Mouse (Mus musculus): ENCODE data around the gene Pom121l2. TPM values are rescaled to one million over a fixed set of nuclear protein-coding genes. Genes with fewer than 3 reads are reported as not detected.

The Pom121l2 gene
- total RNA-seq, 1 experiment: 0.31 TPM

DNA sequence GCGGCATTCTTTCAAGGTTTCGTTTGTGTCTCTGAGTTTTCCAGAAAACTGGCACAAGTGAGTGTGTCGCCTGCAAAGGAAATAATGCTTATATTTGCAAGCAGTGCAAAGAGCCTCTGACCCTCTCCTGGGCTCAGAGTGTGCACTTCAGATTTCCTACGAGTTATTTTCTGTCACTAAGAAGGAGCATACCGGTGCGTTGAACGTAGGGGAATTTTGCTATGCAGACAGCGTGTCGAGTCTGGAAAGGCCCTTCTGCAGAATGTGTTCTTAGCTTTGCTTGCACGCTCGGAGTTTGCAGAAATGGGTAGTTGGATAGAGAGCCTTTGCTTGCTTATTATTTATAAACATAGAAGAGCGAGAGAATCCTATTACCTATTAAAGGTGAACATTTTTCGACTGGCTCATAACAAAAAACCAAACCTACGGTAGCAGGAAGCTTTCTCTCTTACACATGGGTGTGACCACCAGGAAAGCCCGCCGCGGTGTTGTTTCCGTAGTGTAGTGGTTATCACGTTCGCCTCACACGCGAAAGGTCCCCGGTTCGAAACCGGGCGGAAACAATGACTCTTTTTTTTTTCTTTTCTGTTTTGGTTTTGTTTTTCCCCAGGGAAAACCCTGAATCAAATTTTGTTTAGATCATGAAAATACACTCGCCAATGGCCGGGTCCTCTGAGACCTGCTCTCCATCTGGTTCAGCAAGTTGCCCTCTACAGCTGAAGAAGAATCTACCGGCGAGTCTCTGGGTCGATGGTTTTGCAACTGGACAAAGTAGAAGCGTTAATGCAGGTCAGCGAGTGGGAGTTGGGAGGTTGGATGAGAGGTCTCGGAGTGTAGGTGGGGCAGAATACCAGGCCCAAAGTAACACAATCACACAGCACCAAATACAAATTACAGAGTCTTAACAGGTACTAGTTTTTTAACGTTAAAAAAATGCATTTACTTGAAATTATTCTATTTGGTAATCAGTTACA is 45.4 kb downstream of the Pom121l2 start:
- H3K4me1 ChIP-seq (ENCODE audit: control insufficient read depth in 2 of 2, insufficient read depth in 2 of 2, low read length in 2 of 2, poor library complexity in 1 of 2): peaks cover 0 to 7% of the 10 kb centered on the region in 2 experiments; a peak in 2 of 4 replicates
- in situ Hi-C loops (cut with MboI; ENCODE audit: low sequenced_read_pairs in 2 of 2, unreplicated experiment in 2 of 2): loop anchor here (10.0 to 25.0 kb wide), 7 partner anchors 92 to 1736 kb away; partner anchors contain the start of genes Abt1 (in 1 of the 2), Hist1h1a (in 1 of the 2), Hist1h1d (in 1 of the 2) and Hist1h1t (in 1 of the 2)
- no peak for DNase-seq (ENCODE audit: low read depth, low spot score)
- H3K36me3 ChIP-seq (ENCODE audit: control insufficient read depth, insufficient read depth, low read length, poor library complexity, severe bottlenecking): no peaks in the 10 kb centered on the region
- TF ChIP-seq ZNF384 (IDR thresholded peaks at IDR 0.05; ENCODE audit: low read depth, low read length) (peak; percentile 98), ZC3H11A (IDR thresholded peaks at IDR 0.05; ENCODE audit: borderline replicate concordance, low read depth, low read length) (0 out of 2 replicates have a peak, but pooled peaks have one; percentile 14), HCFC1 (IDR thresholded peaks at IDR 0.05; ENCODE audit: borderline replicate concordance, insufficient read depth, low read length) (peak; percentile 41; the same call in 1 of the 2 replicates), MAFK (IDR thresholded peaks at IDR 0.05; ENCODE audit: insufficient read depth, low read depth, low read length) (peak; percentile 80), CHD2 (IDR thresholded peaks at IDR 0.05; ENCODE audit: low read depth, low read length) (no peak)
- H3K4me3 ChIP-seq (ENCODE audit: insufficient read depth in 1 of 2, low read depth in 1 of 2, low read length in 2 of 2, poor library complexity in 1 of 2, severe bottlenecking in 1 of 2): peak overlapping the region; percentile 72 to 78
- H3K9me3 ChIP-seq (ENCODE audit: control insufficient read depth, insufficient read depth, low read depth, low read length): no peaks in the 10 kb centered on the region
- peak overlapping the region; percentile 86 for H3K9ac ChIP-seq (ENCODE audit: insufficient read depth, low read depth, low read length, poor library complexity, severe bottlenecking)
- H3K27ac ChIP-seq (ENCODE audit: insufficient read depth, low read depth, low read length, poor library complexity, severe bottlenecking): no peak overlapping the region

DNA sequence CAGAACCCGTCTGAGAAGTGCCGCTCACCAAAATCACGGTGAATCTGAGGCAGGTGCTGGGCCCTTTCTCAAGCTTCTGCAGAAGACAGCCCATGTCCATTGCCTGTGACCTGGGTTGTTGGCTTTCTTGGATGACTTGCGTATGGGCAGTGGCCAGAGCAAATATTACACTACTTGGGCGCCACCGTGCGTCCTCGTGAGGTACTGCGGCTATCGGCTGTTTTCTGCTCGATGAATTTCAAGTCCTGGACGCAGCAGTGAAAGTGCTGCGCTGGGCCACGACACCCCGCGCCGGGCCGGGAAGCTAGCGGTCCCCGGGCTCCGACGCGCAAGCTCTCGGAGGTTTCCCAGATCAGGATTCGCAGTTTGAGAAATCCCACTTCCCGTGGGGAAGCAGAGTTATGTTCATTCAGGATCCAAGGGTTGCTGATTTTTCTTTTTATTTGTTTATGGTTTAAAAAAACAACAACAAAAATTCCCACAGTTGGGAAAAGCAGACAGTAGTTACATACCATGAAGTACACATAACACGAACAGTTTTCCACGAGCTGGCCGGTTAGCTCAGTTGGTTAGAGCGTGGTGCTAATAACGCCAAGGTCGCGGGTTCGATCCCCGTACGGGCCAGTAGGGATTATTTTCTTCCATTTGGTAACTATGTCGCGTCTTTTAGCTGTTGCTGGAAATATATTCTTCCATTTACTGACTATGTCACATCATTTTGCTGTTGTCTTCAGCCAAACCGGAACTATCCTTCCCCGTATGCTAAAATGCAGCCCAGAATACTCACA is 47.9 kb downstream of the Pom121l2 start:
- Histone ChIP-seq H3K4me3 (ENCODE audit: insufficient read depth in 1 of 2, low read depth in 1 of 2, low read length in 2 of 2, poor library complexity in 1 of 2, severe bottlenecking in 1 of 2) (peak overlapping the region; percentile 72 to 83), H3K4me1 (ENCODE audit: control insufficient read depth in 2 of 2, insufficient read depth in 2 of 2, low read length in 2 of 2, poor library complexity in 1 of 2) (peaks cover 0 to 15% of the 10 kb centered on the region in 2 experiments; a peak in 2 of 4 replicates), H3K9me3 (ENCODE audit: control insufficient read depth, insufficient read depth, low read depth, low read length) (no peaks in the 10 kb centered on the region), H3K36me3 (ENCODE audit: control insufficient read depth, insufficient read depth, low read length, poor library complexity, severe bottlenecking) (no peaks in the 10 kb centered on the region), H3K27ac (ENCODE audit: insufficient read depth, low read depth, low read length, poor library complexity, severe bottlenecking) (peak overlapping the region; percentile 55; the same call in 1 of the 2 replicates), H3K9ac (ENCODE audit: insufficient read depth, low read depth, low read length, poor library complexity, severe bottlenecking) (peak overlapping the region; percentile 87)
- DNase-seq (ENCODE audit: low read depth, low spot score): no peak
- in situ Hi-C loops (cut with MboI; ENCODE audit: low sequenced_read_pairs in 2 of 2, unreplicated experiment in 2 of 2): loop anchor here (10.0 to 25.0 kb wide), 7 partner anchors 94 to 1733 kb away; partner anchors contain the start of genes Abt1 (in 1 of the 2), Hist1h1a (in 1 of the 2), Hist1h1d (in 1 of the 2) and Hist1h1t (in 1 of the 2)
- 0 out of 2 replicates have a peak, but pooled peaks have one; percentile 6 for TF ChIP-seq ZNF384 (IDR thresholded peaks at IDR 0.05; ENCODE audit: low read depth, low read length)
- TF ChIP-seq HCFC1 (IDR thresholded peaks at IDR 0.05; ENCODE audit: borderline replicate concordance, insufficient read depth, low read length): no peak
- TF ChIP-seq MAFK (IDR thresholded peaks at IDR 0.05; ENCODE audit: insufficient read depth, low read depth, low read length): peak; percentile 91
- TF ChIP-seq CHD2 (IDR thresholded peaks at IDR 0.05; ENCODE audit: low read depth, low read length): no peak
- peak; percentile 90 for TF ChIP-seq ZC3H11A (IDR thresholded peaks at IDR 0.05; ENCODE audit: borderline replicate concordance, low read depth, low read length)

DNA sequence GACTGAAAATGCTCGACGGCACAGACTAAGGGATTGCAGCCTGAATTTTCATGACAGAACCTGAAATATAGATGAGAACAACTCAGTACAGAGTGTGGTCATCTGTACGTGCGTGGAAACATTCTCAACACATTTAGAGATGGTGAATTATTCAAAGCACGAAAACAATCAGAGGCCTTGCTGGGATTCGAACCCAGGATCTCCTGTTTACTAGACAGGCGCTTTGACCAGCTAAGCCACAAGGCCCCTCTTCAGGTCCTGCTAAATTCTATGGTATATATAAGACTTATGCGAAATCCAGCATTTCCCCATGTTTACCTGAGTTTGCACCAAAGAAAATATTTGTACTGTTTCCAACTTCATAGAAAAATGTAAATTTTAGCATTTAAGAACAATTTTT is 48.9 kb downstream of the Pom121l2 start:
- no peak for DNase-seq (ENCODE audit: low read depth, low spot score)

DNA sequence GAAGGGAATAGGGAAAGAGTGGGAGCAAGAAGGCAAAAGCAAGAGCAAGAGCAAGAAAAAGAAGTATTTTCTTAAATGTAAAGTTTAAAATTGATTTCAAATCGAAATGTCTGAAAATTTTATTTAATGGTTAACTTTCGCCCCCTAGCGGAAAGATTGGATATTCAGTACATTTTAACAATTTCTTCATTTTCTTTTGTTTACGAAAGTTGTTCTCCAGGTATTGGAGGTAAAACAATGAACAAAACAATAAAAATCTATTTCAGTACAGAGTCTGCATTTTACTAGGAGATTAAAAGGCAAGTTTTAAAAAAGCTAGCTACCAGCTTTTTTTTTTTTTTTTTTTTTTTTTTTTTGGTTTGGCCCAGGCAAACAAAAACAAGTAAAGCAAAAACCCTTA is 49.5 kb downstream of the Pom121l2 start:
- H3K4me1 ChIP-seq (ENCODE audit: control insufficient read depth in 2 of 2, insufficient read depth in 2 of 2, low read length in 2 of 2, poor library complexity in 1 of 2): peaks cover 0 to 15% of the 10 kb centered on the region in 2 experiments; a peak in 2 of 4 replicates
- peak; percentile 83 for TF ChIP-seq ZNF384 (IDR thresholded peaks at IDR 0.05; ENCODE audit: low read depth, low read length)
- no peak for TF ChIP-seq CHD2 (IDR thresholded peaks at IDR 0.05; ENCODE audit: low read depth, low read length)
- no peaks in the 10 kb centered on the region for H3K9me3 ChIP-seq (ENCODE audit: control insufficient read depth, insufficient read depth, low read depth, low read length)
- H3K9ac ChIP-seq (ENCODE audit: insufficient read depth, low read depth, low read length, poor library complexity, severe bottlenecking): no peak overlapping the region
- H3K36me3 ChIP-seq (ENCODE audit: control insufficient read depth, insufficient read depth, low read length, poor library complexity, severe bottlenecking): no peaks in the 10 kb centered on the region
- no peak overlapping the region for H3K27ac ChIP-seq (ENCODE audit: insufficient read depth, low read depth, low read length, poor library complexity, severe bottlenecking)
- in situ Hi-C loops (cut with MboI; ENCODE audit: low sequenced_read_pairs in 2 of 2, unreplicated experiment in 2 of 2): loop anchor here (10.0 to 25.0 kb wide), 8 partner anchors 293 to 1732 kb away; partner anchors contain the start of genes Hist1h4j (in 2 of the 2), Abt1 (in 1 of the 2), Hist1h1a (in 1 of the 2) and Hist1h1d (in 1 of the 2)
- DNase-seq (ENCODE audit: low read depth, low spot score): no peak
- H3K4me3 ChIP-seq (ENCODE audit: insufficient read depth in 1 of 2, low read depth in 1 of 2, low read length in 2 of 2, poor library complexity in 1 of 2, severe bottlenecking in 1 of 2): no peak overlapping the region

More for the DNA sequence above, 48.9 kb downstream of the Pom121l2 start:
- Histone ChIP-seq H3K36me3 (ENCODE audit: control insufficient read depth, insufficient read depth, low read length, poor library complexity, severe bottlenecking) (no peaks in the 10 kb centered on the region), H3K9ac (ENCODE audit: insufficient read depth, low read depth, low read length, poor library complexity, severe bottlenecking) (no peak overlapping the region), H3K4me1 (ENCODE audit: control insufficient read depth in 2 of 2, insufficient read depth in 2 of 2, low read length in 2 of 2, poor library complexity in 1 of 2) (peaks cover 0 to 15% of the 10 kb centered on the region in 2 experiments; a peak in 2 of 4 replicates), H3K9me3 (ENCODE audit: control insufficient read depth, insufficient read depth, low read depth, low read length) (no peaks in the 10 kb centered on the region), H3K27ac (ENCODE audit: insufficient read depth, low read depth, low read length, poor library complexity, severe bottlenecking) (no peak overlapping the region), H3K4me3 (ENCODE audit: insufficient read depth in 1 of 2, low read depth in 1 of 2, low read length in 2 of 2, poor library complexity in 1 of 2, severe bottlenecking in 1 of 2) (0 out of 4 replicates have a peak overlapping the region, but pooled peaks of 1 of the 2 experiments have one; percentile 2)
- in situ Hi-C loops (cut with MboI; ENCODE audit: low sequenced_read_pairs in 2 of 2, unreplicated experiment in 2 of 2): loop anchor here (10.0 to 25.0 kb wide), 9 partner anchors 95 to 1732 kb away; partner anchors contain the start of genes Hist1h4j (in 2 of the 2), Abt1 (in 1 of the 2), Hist1h1a (in 1 of the 2) and Hist1h1d (in 1 of the 2)
- TF ChIP-seq ZC3H11A (IDR thresholded peaks at IDR 0.05; ENCODE audit: borderline replicate concordance, low read depth, low read length) (no peak), MAFK (IDR thresholded peaks at IDR 0.05; ENCODE audit: insufficient read depth, low read depth, low read length) (0 out of 2 replicates have a peak, but pooled peaks have one; percentile 31)
